Mouse (Mus musculus): ENCODE results near the gene Zfp937.
"Not testable (repeated sequence)": the region's sequence is repeated elsewhere in the genome, so short reads cannot be mapped to it uniquely, and the experiment has no call there.

Zfp937 gene

DNA sequence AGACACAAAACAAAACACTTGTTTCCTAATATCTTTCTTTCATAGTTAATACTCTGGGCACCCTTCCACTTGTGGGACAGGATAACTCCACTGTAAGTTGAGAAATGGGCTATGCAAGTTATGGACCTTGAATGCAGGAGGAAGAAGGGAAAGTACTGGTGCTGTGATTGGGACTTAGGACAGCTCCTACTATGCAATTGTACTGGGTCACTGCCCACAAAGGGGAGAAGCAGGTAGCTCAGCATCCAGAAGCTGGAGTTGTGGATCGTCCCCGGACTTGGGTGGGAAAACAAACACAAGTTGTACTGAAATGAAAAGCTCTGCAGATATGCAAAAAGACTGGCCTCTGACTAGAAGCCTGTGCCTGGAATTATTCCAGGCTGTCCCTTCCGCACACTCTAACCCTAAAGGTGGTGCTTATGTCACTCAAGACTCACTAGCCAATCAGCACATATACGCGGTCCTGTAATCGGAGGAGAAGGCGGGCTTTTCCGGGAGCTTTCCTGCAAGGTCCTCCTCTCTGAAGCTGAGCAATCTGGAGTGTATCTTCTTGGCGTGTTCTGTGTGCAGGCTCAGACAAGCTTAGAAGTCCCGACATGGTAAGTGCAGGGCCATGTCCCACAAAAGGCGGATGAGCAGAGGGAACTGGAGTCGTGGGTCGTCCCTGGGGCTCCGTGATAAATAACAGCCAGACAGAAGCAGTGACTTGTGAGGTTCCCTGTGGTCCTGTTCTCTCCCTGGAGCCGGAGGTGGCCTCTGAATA is at the start of gene Zfp937:
Gene Zfp937 (plus strand): TSS at position 474 of the 763 bp plus-strand sequence.
- in situ Hi-C loops (cut with MseI, MboI) = loop anchor here in 1 of 2 experiments (5.0 kb wide), 1 partner anchor 235 kb away; the partner anchor contains the start of gene Zfp442

DNA sequence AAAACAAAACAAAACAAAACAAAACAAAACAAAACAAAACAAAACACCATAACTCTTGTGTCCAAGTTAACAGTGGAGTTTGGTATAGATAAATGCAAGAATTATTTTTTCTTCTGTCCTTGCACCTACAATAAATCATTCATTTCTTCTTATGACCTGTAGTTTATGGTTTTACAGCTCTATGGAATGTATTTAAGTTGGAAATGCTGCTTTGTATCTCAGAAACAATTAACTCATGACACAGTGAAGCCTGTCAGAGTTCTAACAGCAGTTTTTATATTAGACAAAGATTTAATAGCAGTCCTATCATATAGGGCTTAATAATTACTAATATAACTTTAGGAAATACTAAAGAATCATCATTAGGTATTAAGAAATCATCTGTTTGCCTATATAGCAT is 44.0 kb upstream of the Zfp937 start:
- in situ Hi-C loops (cut with MseI, MboI) = no loop called here

DNA sequence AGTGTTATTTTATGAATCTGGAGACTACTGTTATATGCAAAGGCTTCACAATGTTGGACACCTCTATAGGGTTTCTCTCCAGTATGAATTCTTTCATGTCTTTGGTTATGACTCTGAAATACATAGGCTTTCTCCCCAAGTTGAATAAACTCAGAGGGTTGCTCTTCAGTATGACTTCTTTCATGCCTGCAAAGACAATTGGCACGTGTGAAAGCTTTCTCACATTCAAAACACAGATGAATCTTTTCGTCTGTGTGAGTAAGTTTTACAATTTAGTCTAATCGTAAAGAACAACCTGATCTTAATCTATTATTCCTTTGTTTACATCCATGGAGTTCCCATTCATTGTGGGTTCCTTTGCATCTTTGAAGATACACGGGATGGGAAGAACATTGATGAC is 38.3 kb upstream of the Zfp937 start, which contains the start of gene Gm10770:
Gene Gm10770 (minus strand): TSS at position 101 of the 400 bp plus-strand sequence.
- in situ Hi-C loops (cut with MseI, MboI) = not testable (repeated sequence)

DNA sequence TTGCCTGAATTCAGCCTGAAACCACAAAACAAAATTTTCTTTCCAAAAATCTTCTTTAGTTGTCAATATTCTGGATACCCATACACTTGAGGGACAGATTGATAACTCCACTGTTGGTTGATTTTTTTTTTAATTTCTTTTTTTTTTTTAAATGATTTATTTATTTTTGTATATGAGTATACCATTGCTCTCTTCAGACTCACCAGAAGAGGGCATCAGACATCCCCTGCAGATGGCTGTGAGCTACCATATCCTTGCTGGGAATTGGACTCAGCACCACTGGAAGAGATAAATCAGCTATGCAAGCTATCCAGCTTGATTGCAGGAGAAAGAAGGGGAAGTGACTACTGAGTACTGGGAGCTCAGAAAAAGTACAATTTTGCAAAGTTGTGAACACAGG is 36.8 kb upstream of the Zfp937 start:
- in situ Hi-C loops (cut with MseI, MboI) = not testable (repeated sequence)

DNA sequence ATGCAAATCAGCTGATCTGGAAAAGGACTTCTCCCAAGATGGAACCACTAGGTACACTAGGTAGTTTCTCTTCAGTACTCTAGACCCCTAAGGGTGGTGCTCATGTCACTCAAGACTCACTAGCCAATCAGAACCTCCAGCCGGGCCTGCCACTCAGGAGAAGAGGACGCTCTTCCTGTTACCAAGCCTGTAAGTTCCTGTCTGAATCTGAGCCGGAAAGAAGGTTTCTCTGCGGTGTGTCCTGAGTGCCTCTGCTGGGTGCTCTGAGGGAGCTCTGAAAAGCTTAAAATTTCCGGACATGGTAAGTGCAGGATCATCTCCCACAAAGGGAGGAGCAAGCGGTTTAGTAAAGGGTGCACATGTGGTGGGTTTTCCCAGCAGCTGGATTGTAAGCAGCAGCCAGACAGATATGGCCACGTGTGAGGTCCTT is 36.3 kb upstream of the Zfp937 start, which contains the start of gene Gm14139:
Gene Gm14139 (plus strand): TSS at position 186 of the 430 bp plus-strand sequence.
- in situ Hi-C loops (cut with MseI, MboI) = not testable (repeated sequence)

DNA sequence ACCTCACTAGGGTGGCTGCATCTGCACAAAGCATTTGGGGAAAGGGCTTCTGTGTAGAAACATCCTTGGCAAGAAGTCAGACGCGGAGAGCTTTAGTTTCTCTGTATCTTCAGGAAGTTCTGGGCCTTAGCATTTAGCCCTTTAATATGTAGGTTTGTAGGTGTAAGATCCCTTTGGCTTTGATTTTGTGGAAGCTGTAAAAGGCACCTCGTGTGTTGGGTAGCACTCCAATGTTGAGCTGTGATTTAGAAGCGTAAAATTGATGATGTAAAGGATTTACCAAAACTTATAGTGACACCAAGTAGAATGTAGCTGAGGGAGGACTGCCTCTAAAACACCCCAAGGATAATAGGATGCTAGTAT is 471 bp downstream of the Zfp937 start:
- in situ Hi-C loops (cut with MseI, MboI) = loop anchor here in 1 of 2 experiments (5.0 kb wide), 1 partner anchor 234 kb away; the partner anchor contains the start of gene Zfp442

DNA sequence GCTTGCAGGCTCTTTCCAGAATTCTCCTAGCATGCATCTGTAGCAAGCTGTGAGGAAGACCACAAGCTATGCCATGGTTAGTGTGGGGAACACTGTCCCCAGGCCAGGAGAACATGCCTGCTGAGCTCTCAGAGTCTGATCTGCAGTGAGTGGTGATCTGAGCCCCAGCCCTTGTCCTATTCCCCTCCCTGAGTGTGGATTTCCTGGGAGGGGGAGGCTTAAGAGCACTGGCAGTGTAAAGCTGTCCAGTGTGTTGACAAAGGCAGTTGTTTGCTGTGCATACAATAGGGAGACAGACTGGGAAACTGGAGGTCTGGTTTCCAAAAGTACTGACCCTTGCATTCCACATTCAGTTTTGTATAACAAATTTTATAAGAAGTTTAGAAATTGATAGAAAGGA is 5.4 kb downstream of the Zfp937 start:
- in situ Hi-C loops (cut with MseI, MboI) = not testable (repeated sequence)

DNA sequence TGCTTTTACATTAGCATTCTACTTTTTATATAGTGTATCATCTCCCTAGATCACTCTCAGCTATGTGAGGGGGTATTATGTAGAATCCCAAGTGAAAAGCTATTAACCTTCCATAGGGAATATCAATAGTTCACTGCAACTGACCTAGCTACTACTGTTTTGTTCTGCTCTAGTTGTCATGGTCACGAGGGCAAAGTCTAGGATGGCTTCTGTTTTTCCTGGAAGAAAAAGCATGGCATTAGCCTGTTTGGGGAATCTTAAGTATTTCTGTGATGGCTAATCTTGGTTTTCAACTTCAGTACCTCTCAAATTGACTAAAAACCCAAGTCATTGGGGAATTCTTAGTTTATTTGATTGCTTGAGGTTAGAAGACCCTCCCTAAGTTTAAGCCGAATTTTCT is 25.3 kb downstream of the Zfp937 start:
- in situ Hi-C loops (cut with MseI, MboI) = no loop called here

DNA sequence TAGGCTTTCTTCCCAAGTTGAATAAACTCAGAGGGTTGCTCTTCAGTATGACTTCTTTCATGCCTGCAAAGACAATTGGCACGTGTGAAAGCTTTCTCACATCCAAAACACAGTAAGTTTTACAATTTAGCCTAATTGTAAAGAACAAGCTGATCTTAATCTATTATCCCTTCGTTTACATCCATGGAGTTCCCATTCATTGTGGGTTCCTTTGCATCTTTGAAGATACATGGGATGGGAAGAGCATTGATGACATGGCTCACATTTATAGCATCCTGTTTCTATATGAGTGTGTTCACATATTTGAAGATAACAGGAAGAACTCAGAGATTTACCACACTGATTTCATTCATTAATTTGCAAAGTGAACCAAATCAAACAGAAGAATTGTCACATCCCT is 37.6 kb downstream of the Zfp937 start, which contains the start of gene Gm21994:
Gene Gm21994 (minus strand): TSS at position 101 of the 400 bp plus-strand sequence.
- in situ Hi-C loops (cut with MseI, MboI) = not testable (repeated sequence)

DNA sequence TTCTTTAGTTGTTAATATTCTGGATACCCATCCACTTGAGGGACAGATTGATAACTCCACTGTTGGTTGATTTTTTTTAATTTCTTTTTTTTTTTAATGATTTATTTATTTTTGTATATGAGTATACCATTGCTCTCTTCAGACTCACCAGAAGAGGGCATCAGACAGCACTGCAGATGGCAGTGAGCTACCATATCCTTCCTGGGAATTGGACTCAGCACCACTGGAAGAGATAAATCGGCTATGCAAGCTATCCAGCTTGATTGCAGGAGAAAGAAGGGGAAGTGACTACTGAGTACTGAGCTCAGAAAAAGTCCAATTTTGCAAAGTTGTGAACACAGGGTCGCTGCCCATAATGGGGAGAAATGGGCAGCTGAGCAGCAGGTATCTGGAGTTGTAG is 39.0 kb downstream of the Zfp937 start:
- in situ Hi-C loops (cut with MseI, MboI) = not testable (repeated sequence)

DNA sequence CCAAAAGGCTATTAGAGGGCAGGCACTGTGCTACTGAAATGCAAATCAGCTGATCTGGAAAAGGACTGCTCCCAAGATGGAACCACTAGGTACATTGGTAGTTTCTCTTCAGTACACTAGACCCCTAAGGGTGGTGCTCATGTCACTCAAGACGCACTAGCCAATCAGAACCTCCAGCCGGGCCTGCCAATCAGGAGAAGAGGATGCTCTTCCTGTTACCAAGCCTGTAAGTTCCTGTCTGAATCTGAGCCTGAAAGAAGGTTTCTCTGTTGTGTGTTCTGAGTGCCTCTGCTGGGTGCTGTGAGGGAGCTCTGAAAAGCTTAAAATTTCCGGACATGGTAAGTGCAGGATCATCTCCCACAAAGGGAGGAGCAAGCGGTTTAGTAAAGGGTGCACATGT is 39.4 kb downstream of the Zfp937 start, which contains the start of gene Gm14124:
Gene Gm14124 (plus strand): TSS at position 227 of the 400 bp plus-strand sequence.
- in situ Hi-C loops (cut with MseI, MboI) = not testable (repeated sequence)

Measured in mouse trophoblast stem cell (cell line).